Mouse (Mus musculus): ENCODE results near the gene Lpp.

DNA sequence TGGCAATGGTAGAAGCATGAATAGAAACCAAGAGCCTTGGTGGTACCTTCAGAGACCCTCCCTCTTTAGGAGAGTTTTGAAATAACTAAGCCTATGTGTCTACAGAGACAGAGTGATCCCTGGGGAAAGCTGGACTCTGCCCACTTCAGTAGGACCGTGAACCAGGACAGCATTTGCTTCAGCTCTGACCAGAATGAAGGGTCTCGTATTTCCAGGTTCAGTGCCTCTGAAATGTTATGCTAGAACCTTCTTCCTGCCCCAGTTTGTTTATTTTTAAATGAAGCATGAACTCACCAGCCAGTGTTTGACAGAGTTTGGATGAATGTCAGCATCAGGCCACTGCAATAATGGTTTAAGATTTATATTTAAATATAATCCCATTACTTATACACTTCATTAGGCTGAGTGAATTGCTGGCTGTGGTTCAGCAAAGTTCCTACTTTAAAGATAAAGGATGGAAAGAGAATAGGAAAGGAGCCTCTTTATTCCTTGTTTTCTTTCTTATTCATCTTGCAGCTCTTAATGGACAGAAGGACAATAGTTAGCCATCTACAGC is 507.0 kb downstream of the Lpp start:
- TF ChIP-seq POLR2A (IDR thresholded peaks at IDR 0.05; ENCODE audit: insufficient read depth, low read depth, low read length) (no peak), CTCF (IDR thresholded peaks at IDR 0.05) (no peak), EP300 (IDR thresholded peaks at IDR 0.05; ENCODE audit: insufficient read depth, low read depth, low read length) (no peak)
